Mouse (Mus musculus) MEL (cell line): ENCODE data around the gene Chrdl2. TPM values are rescaled to one million over a fixed set of nuclear protein-coding genes. Genes with fewer than 3 reads are reported as not detected.

Experiments used
- DNase-seq: peaks from one replicate; pipeline ENCODE4 v3.0.0; 2011; ENCODE audit warnings: low read depth, low spot score
- H3K27ac ChIP-seq: 2 replicates; pipeline ENCODE4 v1.5.1; 2012; ENCODE audit warnings: low read depth, mild to moderate bottlenecking, control low read depth, low read length, moderate library complexity; ENCODE audit not compliant: control insufficient read depth
- H3K27me3 ChIP-seq, 2 experiments: fragments of 150-350 bp in 1 of 2; sonication (generic) in 1 of 2; 2 replicates each; pipeline ENCODE4 v1.6.1; 2012; ENCODE audit warnings: low read length in 2 of 2, mild to moderate bottlenecking in 2 of 2, improper control_type of control experiment in 1 of 2, moderate library complexity in 1 of 2; ENCODE audit not compliant: insufficient read depth in 2 of 2, control insufficient read depth in 1 of 2
- H3K36me3 ChIP-seq, 2 experiments: 2 replicates each; pipeline ENCODE4 v1.6.1; 2012 to 2014; ENCODE audit warnings: low read length in 2 of 2, improper control_type of control experiment in 1 of 2, inconsistent platforms in 1 of 2, mild to moderate bottlenecking in 1 of 2; ENCODE audit not compliant: insufficient read depth in 2 of 2, control insufficient read depth in 1 of 2
- H3K4me1 ChIP-seq, 2 experiments: fragments of 150-350 bp in 1 of 2; sonication (generic) in 1 of 2; 2 replicates each; pipeline ENCODE4 v1.6.1; 2012; ENCODE audit warnings: low read length in 2 of 2, improper control_type of control experiment in 1 of 2, mild to moderate bottlenecking in 1 of 2; ENCODE audit not compliant: insufficient read depth in 2 of 2, control insufficient read depth in 1 of 2
- H3K4me3 ChIP-seq, 2 experiments: fragments of 150-350 bp in 1 of 2; sonication (generic) in 1 of 2; 2 replicates each; pipeline ENCODE4 v1.5.1; 2012; ENCODE audit warnings: low read depth in 2 of 2, low read length in 2 of 2, mild to moderate bottlenecking in 2 of 2, moderate library complexity in 2 of 2, control low read depth in 1 of 2, improper control_type of control experiment in 1 of 2; ENCODE audit not compliant: control insufficient read depth in 1 of 2, insufficient read depth in 1 of 2
- H3K79me2 ChIP-seq: 2 replicates; pipeline ENCODE4 v1.6.1; 2012; ENCODE audit warnings: mild to moderate bottlenecking, low read length, moderate library complexity; ENCODE audit not compliant: control insufficient read depth, poor library complexity, insufficient read depth
- H3K9ac ChIP-seq: 2 replicates; pipeline ENCODE4 v1.6.1; 2012; ENCODE audit warnings: low read depth, mild to moderate bottlenecking, control low read depth, low read length, moderate library complexity; ENCODE audit not compliant: control insufficient read depth, poor library complexity, severe bottlenecking
- H3K9me3 ChIP-seq: fragments of 150-350 bp; sonication (generic); replicated peaks from 2 replicates; pipeline ENCODE4 v1.6.1; 2012; ENCODE audit warnings: mild to moderate bottlenecking, low read length, improper control_type of control experiment, moderate library complexity; ENCODE audit not compliant: insufficient read depth
- CTCF ChIP-seq, 3 experiments: IDR thresholded peaks in 2 of 3; conservative IDR thresholded peaks in 1 of 3; 2 replicates each; pipeline ENCODE4 v1.5.1; 2011 to 2012; ENCODE audit warnings: low read length in 3 of 3, low read depth in 2 of 3, mild to moderate bottlenecking in 2 of 3, improper control_type of control experiment in 1 of 3, inconsistent platforms in 1 of 3, mixed read lengths in 1 of 3, moderate library complexity in 1 of 3; ENCODE audit not compliant: control insufficient read depth in 1 of 3, insufficient read depth in 1 of 3, poor library complexity in 1 of 3, severe bottlenecking in 1 of 3
- HCFC1 ChIP-seq: IDR thresholded peaks from 2 replicates; pipeline ENCODE4 v1.6.1; 2012; ENCODE audit warnings: low read depth, mild to moderate bottlenecking, inconsistent platforms, low read length, improper control_type of control experiment, moderate library complexity
- JUND ChIP-seq: IDR thresholded peaks from 2 replicates; pipeline ENCODE4 v1.6.1; 2011; ENCODE audit warnings: low read depth, mild to moderate bottlenecking, improper control_type of control experiment, low read length
- MYB ChIP-seq: IDR thresholded peaks from 2 replicates; pipeline ENCODE4 v1.6.1; 2011; ENCODE audit warnings: mild to moderate bottlenecking, low read depth, low read length, improper control_type of control experiment
- NELFE ChIP-seq: IDR thresholded peaks from 2 replicates; pipeline ENCODE4 v1.6.1; 2011; ENCODE audit warnings: low read depth, low read length, improper control_type of control experiment
- NRF1 ChIP-seq: IDR thresholded peaks from 2 replicates; pipeline ENCODE4 v1.6.1; 2014; ENCODE audit warnings: low read depth, mild to moderate bottlenecking, inconsistent platforms, low read length, improper control_type of control experiment, moderate library complexity; ENCODE audit not compliant: poor library complexity, insufficient read depth, severe bottlenecking
- RAD21 ChIP-seq: IDR thresholded peaks from 2 replicates; pipeline ENCODE4 v1.6.1; 2011; ENCODE audit warnings: mild to moderate bottlenecking, low read depth, low read length, improper control_type of control experiment
- RCOR1 ChIP-seq: IDR thresholded peaks from 2 replicates; pipeline ENCODE4 v1.6.1; 2012; ENCODE audit warnings: low read depth, mild to moderate bottlenecking, inconsistent platforms, low read length, improper control_type of control experiment
- SIN3A ChIP-seq: IDR thresholded peaks from 2 replicates; pipeline ENCODE4 v1.6.1; 2012; ENCODE audit warnings: low read length, improper control_type of control experiment, inconsistent platforms
- UBTF ChIP-seq: IDR thresholded peaks from 2 replicates; pipeline ENCODE4 v1.6.1; 2012; ENCODE audit warnings: low read depth, mild to moderate bottlenecking, inconsistent platforms, low read length, improper control_type of control experiment, moderate library complexity, borderline replicate concordance; ENCODE audit not compliant: insufficient read depth
- USF2 ChIP-seq, 2 experiments: IDR thresholded peaks; 2 replicates each; pipeline ENCODE4 v1.6.1; 2011 to 2012; ENCODE audit warnings: improper control_type of control experiment in 2 of 2, low read length in 2 of 2, borderline replicate concordance in 1 of 2, inconsistent platforms in 1 of 2, low read depth in 1 of 2, mild to moderate bottlenecking in 1 of 2; ENCODE audit not compliant: insufficient read depth in 1 of 2
- ZMIZ1 ChIP-seq: IDR thresholded peaks from 2 replicates; pipeline ENCODE4 v1.6.1; 2012; ENCODE audit warnings: low read depth, mild to moderate bottlenecking, inconsistent platforms, low read length, improper control_type of control experiment, moderate library complexity
- ZNF384 ChIP-seq: IDR thresholded peaks from 2 replicates; pipeline ENCODE4 v1.6.1; 2012; ENCODE audit warnings: low read depth, mild to moderate bottlenecking, inconsistent platforms, low read length, improper control_type of control experiment
- polyA plus RNA-seq, 2 experiments: library from polyadenylated mRNA; stranded (reverse) in 1 of 2; unstranded in 1 of 2; fragments of >175 nt in 1 of 2; fragments of >200 nt in 1 of 2; gene quantifications; 2 replicates each; pipeline versions ENCODE4 v1.2.1 to v1.2.4; 2012; ENCODE audit warnings: low replicate concordance in 2 of 2, low read depth in 1 of 2; ENCODE audit not compliant: insufficient read length in 2 of 2, insufficient read depth in 1 of 2, missing spikeins in 1 of 2
- total RNA-seq: library from RNA; depleted of rRNA; stranded (reverse); fragments of 300-350 nt; gene quantifications from 2 replicates; pipeline ENCODE4 v1.2.3, GENCODE M21; 2012

Chrdl2 gene
- total and polyA plus RNA-seq, 3 experiments, result 0.08 TPM; not detected in 2

- TF ChIP-seq NELFE (peak; percentile 80), JUND (no peak), SIN3A (peak; percentile 51), NRF1 (no peak), ZMIZ1 (peak; percentile 63; the same call in 1 of the 2 replicates)
Observed at GRCm38 (mm10) chr7:99980132-99980591, 25.8 kb upstream of the Chrdl2 start, which contains the start of gene Rnf169 (continued).

DNA sequence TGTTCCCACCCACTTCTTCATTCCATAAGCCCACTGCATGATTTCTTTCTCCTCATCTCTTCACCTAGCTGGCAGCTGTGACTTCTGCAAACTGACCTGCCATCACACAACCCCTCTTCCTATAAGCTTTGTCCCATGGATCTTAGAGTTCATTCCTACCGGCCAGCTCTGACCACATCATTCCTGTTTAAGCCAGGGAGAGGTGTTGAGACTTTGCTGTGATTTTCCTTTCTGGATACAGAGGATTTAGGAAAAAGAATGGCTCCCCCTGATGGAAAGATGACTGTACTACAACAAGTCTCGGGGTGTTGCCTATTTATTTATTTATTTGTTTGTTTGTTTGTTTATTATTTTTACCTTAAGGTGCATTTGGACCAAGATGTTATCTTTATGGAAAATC lies 24.7 kb upstream of the Chrdl2 start:
- Histone ChIP-seq H3K79me2 (peaks cover 18% of the 10 kb centered on the region), H3K4me1 (peaks cover 0 to 4% of the 10 kb centered on the region in 2 experiments), H3K4me3 (peak overlapping the region in 1 of 2 experiments; percentile 40; a peak in 3 of 4 replicates), H3K9ac (no peak overlapping the region), H3K27me3 (no peaks in the 10 kb centered on the region), H3K36me3 (peaks cover 0 to 6% of the 10 kb centered on the region in 2 experiments; a peak in 2 of 4 replicates), H3K9me3 (no peaks in the 10 kb centered on the region), H3K27ac (no peak overlapping the region)
- DNase-seq, result peak; percentile 65
- peak; percentile 86 for TF ChIP-seq ZNF384
- TF ChIP-seq CTCF (IDR thresholded peaks at IDR 0.05 in 2 of 3, conservative IDR thresholded peaks at IDR 0.05 in 1 of 3; ENCODE audit: control insufficient read depth in 1 of 3, insufficient read depth in 1 of 3, low read depth in 2 of 3, low read length in 3 of 3, poor library complexity in 1 of 3, severe bottlenecking in 1 of 3), result peak in 2 of 3 experiments; percentile 24 to 43; a peak in 3 of 6 replicates
- peak; percentile 31 for TF ChIP-seq RAD21
- TF ChIP-seq USF2 (IDR thresholded peaks at IDR 0.05; ENCODE audit: borderline replicate concordance in 1 of 2, insufficient read depth in 1 of 2, low read depth in 1 of 2, low read length in 2 of 2), result no peak
- TF ChIP-seq UBTF, result no peak

DNA sequence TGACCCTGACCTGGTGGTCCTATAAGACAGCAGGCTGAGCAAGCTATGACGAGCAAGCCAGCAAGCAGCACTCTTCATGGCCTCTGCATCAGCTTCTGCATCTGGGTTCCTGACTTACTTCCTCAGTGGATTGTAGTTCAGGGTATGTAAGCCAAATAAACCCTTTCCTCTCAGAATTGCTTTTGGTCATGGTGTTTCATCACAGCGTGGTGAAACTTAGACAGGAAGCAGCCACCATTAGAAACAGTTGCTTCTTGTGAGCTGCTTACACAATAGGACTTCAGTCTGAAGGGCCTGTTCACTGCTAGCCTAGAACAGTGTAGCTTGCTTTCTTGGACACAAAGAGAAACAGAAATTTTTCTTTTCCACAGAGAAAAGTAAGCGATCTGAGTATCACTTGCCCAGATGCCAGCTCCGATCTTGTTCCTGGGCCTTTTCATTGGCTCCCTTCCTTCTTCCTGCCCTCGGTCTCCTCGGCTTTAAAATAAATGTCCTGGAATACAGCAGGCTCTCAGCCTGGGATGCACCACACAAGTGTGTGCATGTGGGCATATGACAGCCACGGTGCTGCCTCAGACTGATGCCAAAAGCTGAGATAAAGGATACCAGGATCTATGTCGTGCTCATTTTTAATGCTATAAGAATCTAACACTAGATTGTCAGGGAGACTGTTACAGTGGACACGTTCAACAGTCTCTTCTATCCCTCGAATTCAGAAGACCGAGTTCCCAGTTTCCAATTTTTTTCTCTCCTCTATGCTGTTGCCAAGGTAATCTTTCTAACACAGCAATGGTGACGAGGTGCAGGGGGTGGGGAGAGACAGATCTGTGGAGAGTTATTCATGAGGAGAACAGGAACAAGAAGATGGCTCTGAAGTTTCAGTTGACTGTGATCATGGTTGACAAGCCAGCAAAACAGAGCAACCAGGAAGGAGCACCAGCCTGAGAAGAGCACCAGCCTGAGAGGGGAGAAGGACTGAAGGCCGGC lies 23.4 kb upstream of the Chrdl2 start:
- Histone ChIP-seq H3K4me1 (peaks cover 0 to 4% of the 10 kb centered on the region in 2 experiments), H3K4me3 (no peak overlapping the region), H3K36me3 (peaks cover 0 to 6% of the 10 kb centered on the region in 2 experiments; a peak in 2 of 4 replicates), H3K79me2 (peaks cover 17% of the 10 kb centered on the region), H3K9me3 (no peaks in the 10 kb centered on the region), H3K27me3 (no peaks in the 10 kb centered on the region), H3K9ac (no peak overlapping the region), H3K27ac (no peak overlapping the region)
- DNase-seq, result no peak
- TF ChIP-seq RCOR1, result no peak
- TF ChIP-seq HCFC1, result no peak
- no peak for TF ChIP-seq MYB
